Mouse (Mus musculus): Measurements from ENCODE around the gene Zfp654. TPM values are rescaled to one million over a fixed set of nuclear protein-coding genes. Genes with fewer than 3 reads are reported as not detected.

The Zfp654 gene
- 0.64 and 0.91 TPM in 2 replicates for polyA plus RNA-seq (2012; rRNA removed)

DNA sequence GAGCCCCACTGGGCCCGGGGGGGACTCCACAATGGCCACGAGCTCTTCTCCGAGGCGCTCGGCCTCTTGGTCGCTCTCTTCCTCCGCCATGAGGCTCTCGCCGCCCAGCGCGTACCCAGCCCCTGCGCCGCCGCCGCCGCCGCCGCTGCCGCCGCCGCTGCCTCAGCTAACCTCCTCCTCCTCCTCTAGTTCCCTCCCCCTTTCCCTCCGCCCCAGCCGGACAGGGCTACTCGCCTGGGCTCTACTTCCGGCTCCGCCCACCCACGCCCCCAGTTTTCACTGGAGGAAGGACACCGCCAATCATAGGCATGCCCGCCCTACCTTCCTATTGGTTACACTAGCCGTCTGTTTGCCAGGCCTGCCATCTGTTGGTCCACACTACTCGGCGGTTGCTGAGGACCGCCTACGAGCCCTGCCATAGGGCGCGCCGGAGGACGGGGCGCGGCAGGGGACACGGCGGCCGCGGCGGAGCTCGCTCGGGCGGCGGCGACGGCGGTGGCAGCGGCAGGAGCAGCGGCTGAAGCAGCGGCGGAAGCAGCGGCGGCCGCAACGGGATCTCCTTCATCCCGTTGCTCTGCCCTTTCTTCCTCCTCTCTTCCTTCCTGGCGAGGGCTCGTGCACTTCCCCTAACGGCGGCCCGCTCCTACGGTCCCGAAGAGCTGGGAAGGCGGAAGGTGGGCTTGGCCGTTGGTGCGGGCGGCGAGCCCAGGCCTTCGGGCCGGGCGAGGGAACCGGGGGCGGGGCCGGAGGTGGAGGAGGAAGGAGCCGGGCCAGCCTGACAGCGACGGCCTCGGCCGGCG lies at the start of gene Zfp654, which contains the start of gene Cggbp1:
Zfp654 (minus strand) TSS at position 90 of the 800 bp plus-strand sequence.
Cggbp1 (plus strand) TSS at position 434 of the 800 bp plus-strand sequence.
- peak; percentile 94 for DNase-seq (ENCODE audit: low read depth, low spot score)
- 1% methylated on average over 62 of the region's 85 CpGs for WGBS

DNA sequence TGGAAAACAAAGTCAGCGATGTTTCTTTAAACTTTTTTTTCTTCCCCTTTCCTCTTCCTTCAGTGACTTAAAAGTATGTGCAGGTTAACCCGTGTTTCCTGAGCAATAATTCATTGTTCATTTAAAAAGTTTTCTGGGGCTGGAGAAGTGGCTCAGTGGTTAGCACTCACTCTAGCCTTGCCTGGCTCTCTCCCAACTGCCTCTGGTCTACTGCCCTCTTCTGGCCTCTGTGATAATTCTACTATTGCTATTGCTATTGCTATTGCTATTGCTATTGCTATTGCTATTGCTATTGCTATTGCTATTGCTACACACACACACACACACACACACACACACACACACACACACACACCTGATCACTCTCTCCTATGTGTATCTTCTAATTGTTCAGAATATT lies 47.6 kb upstream of the Zfp654 start:
- no peak for DNase-seq (ENCODE audit: low read depth, low spot score)
- 59% methylated on average over 2 of the region's 2 CpGs for WGBS

GRCm38 (mm10) chr16:64889496-64889895 lies 38.0 kb upstream of the Zfp654 start:
- DNase-seq (ENCODE audit: low read depth, low spot score): no peak
- WGBS: 93% methylated on average over 3 of the region's 3 CpGs

- 59% methylated on average over 4 of the region's 4 CpGs for WGBS
- no peak for DNase-seq (ENCODE audit: low read depth, low spot score)
These were observed 34.1 kb upstream of the Zfp654 start for GRCm38 (mm10) chr16:64885547-64885946.

DNA sequence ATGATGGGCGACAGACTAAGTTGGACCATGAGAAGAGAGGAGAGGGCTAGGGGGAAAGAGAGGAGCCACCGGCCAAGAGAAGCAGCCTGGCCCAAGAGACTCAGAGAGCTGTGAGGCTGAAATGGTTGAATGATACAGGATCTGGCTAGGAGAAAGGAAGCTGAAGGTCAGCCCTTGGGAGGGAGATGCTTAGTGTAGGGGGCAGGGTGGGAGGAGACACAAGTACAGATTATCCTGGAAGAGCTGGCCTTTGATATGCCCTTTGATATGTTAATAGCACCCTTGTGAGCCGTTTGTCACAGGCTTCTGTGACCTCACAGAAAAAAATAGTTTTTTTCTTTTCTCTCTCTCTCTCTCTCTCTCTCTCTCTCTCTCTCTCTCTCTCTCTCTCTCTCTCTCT lies 33.7 kb upstream of the Zfp654 start:
- 48% methylated on average over 3 of the region's 3 CpGs for WGBS
- DNase-seq (ENCODE audit: low read depth, low spot score): no peak

GRCm38 (mm10) chr16:64884420-64884838 lies 33.0 kb upstream of the Zfp654 start:
- DNase-seq (ENCODE audit: low read depth, low spot score): no peak
- 6% methylated on average over 3 of the region's 3 CpGs for WGBS

GRCm38 (mm10) chr16:64883896-64884295 lies 32.4 kb upstream of the Zfp654 start:
- 51% methylated on average over 5 of the region's 5 CpGs for WGBS
- DNase-seq (ENCODE audit: low read depth, low spot score): no peak

GRCm38 (mm10) chr16:64881442-64881841 lies 30.0 kb upstream of the Zfp654 start:
- 79% methylated on average over 2 of the region's 2 CpGs for WGBS
- no peak for DNase-seq (ENCODE audit: low read depth, low spot score)

GRCm38 (mm10) chr16:64880986-64881385 lies 29.5 kb upstream of the Zfp654 start:
- DNase-seq (ENCODE audit: low read depth, low spot score): no peak
- 90% methylated on average over 3 of the region's 3 CpGs for WGBS

- WGBS: 12% methylated on average over 5 of the region's 5 CpGs
- DNase-seq (ENCODE audit: low read depth, low spot score): no peak
These were observed 28.3 kb upstream of the Zfp654 start for GRCm38 (mm10) chr16:64879735-64880134.

DNA sequence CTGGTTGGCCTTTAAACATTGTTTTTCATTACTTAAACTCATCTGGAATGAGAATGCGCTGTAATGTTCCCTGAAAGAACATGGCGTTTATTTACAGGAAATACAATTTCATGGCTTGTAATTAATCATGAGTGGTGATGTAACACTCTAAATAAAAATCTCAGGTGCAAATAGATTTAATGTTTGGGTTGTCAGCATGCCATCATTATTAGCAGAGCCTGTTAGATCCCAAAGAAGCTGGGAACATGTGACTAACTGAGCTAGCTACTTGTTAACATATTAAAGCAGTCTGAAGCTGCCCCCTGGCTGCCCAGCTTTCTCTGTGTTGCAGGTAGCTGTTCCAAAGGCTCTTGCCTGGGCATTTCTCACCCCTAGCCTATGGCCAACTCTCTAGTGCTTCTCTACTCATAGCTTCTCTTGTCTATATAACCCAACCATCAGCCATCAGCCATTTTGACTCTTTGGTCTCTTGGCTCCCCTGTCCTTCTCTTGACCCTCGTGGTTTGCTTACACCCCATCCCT lies 27.2 kb upstream of the Zfp654 start:
- 84% methylated on average over 3 of the region's 3 CpGs for WGBS
- no peak for DNase-seq (ENCODE audit: low read depth, low spot score)

- no peak for DNase-seq (ENCODE audit: low read depth, low spot score)
- 93% methylated on average over 3 of the region's 3 CpGs for WGBS
These were observed 25.9 kb upstream of the Zfp654 start for GRCm38 (mm10) chr16:64877314-64877713.

DNA sequence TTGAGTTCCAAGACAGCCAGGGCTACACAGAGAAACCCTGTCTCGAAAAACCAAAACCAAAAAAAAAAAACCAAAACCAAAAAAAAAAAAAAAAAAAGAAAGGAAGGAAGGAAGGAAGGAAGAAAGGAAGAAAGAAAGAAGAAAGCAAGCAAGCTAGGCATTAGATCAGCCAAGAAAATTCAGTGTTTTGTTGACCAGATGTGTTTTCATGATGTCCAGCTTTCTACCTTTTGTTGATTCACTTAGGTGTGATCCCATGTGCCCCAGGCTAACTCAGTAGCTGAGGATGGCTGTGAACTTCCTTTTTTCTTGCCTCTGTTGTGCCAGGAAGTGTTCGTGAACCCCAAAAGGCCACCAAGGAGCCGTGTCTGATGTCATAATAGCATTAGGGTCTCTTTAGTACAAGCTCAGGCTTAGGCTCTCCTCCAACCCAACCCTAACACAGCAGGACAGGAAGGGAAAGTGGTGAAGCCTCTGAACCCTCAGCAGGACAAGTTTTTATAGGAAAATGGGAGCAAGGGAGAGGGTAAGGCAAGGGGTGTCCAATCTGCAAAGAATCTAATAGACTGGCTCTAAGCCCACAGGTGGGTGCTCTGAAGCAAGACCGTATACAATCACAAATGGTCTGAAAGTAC lies 25.3 kb upstream of the Zfp654 start:
- 80% methylated on average over 4 of the region's 4 CpGs for WGBS
- no peak for DNase-seq (ENCODE audit: low read depth, low spot score)

DNA sequence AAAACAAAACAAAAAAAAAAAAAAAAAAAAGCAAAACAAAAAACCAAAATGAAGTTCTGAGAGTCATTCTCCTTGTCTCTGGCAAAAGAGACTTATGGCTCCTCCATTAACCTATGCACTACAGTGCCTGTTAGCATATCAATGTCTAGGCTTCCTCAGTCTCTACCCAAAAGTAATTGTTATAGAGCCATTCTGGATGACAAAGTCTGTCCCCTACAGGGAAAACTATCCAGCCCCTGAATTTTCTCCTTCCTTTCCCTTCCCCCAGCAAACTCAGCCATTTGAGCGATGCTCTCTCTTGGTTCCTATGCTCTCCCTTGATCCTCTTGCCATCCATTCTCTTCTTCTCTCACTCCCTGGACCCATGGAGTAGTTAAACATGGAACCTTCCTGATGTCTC lies 24.4 kb upstream of the Zfp654 start:
- 100% methylated on average over 1 of the region's 1 CpGs for WGBS
- no peak for DNase-seq (ENCODE audit: low read depth, low spot score)

DNA sequence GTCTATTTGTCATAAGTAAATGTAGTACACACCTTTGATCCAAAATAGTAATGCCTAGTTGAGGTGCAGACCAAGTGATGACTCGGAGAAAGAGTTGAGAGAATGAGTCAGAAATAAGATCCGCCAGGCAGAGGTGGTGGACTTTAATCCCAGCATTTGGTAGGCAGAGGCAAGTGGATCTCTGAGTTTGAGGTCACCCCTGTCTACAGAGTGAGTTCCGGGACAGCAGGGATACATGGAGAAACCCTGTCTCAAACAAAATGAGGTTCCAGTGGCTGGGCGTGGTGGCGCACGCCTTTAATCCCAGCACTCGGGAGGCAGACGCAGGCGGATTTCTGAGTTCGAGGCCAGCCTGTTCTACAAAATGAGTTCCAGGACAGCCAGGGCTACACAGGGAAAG lies 23.9 kb upstream of the Zfp654 start:
- 95% methylated on average over 10 of the region's 10 CpGs for WGBS
- no peak for DNase-seq (ENCODE audit: low read depth, low spot score)

DNA sequence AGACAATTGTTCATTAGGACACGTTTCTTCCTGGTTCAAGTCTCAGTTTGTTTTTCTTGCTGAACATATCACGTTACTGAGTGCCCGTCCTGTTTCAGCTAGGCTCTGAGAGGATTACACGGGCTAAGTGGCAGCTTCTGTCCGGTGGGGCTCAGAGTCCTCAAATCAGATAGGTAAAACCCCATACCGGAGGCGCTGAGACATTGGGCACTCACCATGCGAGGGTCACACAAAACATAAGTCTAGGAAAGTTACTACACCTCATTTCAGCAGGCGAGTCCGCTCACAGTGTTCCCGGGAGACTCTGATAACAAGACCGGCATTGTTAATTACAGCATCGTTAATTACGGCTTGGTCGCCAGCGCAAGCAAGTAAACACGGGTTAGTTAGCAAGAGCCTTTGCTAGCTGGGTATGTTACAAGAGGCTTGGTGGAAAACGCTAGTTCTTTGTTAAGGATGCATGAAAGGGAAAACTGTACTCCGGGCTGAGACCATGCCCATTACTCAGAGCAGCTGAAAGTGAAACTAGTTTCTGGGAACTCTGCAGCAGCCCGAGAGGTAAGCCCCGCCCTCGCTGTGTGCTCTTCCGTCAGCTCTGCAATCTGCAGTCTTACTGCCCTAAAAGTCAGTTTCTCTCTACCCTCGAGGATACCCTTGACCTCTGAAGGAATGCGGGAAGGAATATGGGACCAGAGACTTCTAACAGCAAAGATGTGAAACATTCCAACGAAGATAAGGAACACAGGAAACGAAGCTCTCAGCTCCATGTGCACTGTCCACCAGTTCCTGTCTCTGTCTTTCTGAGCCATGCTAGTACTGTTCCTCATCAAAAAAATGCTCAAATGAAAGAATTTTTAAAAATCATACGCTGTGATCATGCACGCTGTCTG lies 22.2 kb upstream of the Zfp654 start:
- 1% methylated on average over 29 of the region's 29 CpGs for WGBS
- DNase-seq (ENCODE audit: low read depth, low spot score): peak; percentile 69

DNA sequence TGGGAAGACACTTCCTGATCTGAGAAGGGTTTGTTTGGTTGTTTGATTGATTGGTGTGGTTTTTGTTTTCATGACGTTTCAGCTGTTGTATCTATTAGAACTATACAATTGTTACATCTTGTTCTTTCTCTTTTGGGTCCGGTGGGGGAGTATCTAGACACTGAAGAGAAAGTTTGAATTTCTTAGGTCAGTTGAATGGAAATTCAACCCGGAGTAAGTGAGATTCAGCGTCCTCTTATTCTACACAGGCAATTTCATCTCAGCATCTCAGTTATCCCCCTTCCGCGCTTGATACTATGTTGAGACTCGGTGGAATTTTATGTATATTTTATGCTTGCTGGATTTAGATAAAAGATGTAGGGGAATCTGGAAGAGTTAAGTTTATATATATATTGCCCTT lies 21.4 kb upstream of the Zfp654 start:
- no peak for DNase-seq (ENCODE audit: low read depth, low spot score)
- 6% methylated on average over 7 of the region's 7 CpGs for WGBS

- DNase-seq (ENCODE audit: low read depth, low spot score): no peak
- WGBS: 22% methylated on average over 3 of the region's 3 CpGs
These were observed 20.8 kb upstream of the Zfp654 start for GRCm38 (mm10) chr16:64872296-64872695.

DNA sequence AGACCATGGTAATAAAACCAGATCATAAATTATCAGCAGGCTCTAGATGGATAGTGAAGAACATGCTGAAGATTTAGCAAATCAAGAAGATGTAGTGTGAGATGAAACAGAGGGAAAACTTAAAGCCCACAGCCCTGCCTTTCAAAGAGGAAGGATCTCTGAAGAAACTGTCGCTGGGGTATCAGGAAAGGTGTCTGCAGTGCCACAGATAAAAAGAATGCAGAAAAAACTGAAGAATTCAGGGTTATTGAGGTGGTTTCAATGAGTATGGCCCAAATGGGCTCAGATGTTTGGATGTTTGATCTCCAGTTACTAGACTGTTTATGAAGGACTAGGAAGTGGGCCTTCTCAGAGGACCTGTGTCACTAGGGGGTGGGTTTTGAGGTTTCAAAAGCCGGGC lies 18.2 kb upstream of the Zfp654 start:
- 88% methylated on average over 2 of the region's 2 CpGs for WGBS
- no peak for DNase-seq (ENCODE audit: low read depth, low spot score)

DNA sequence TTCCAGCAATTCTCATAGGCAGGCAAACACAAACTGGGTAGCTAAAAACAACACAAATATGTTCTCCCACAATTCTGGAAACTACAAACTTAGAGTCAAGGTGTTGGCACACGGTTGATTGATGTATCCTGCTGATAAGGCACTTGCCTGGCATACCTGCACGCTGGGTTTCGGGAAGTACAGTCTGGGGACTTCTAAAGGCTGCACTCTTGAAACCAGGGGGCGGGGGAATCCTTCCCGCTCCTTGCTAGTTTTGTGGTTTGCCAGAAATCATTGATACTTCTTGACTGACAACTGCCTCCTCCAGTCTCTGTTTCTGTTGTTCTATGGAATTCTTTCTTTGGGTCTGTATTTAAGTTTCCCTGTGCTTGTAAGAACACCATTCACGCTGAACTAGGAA lies 17.2 kb upstream of the Zfp654 start:
- 61% methylated on average over 6 of the region's 6 CpGs for WGBS
- no peak for DNase-seq (ENCODE audit: low read depth, low spot score)

Data from large intestine, adult 2 months (tissue).